Mouse (Mus musculus): ENCODE results near the gene Dnase1l2.

GRCm38 (mm10) chr17:24473612-24474275 lies 30.8 kb upstream of the Dnase1l2 start, which contains the start of gene Bricd5:
- no peak for TF ChIP-seq TAL1 (IDR thresholded peaks at IDR 0.05; ENCODE audit: low read length)
- TF ChIP-seq GATA1 (IDR thresholded peaks at IDR 0.05; ENCODE audit: low read length), result no peak
